Mouse (Mus musculus) embryonic facial prominence, embryonic 12.5 days (tissue): ENCODE measurements around the gene Cenpp. TPM values are rescaled to one million over a fixed set of nuclear protein-coding genes. Genes with fewer than 3 reads are reported as not detected.

Source experiments
- ATAC-seq: fragments of 200-750 bp; cut with Nextera tagmentation; 2 replicates; pipeline ENCODE4 v1.8.0; 2017; ENCODE audit not compliant: insufficient number of reproducible peaks, insufficient read depth, low FRiP score, low TSS enrichment
- H3K27ac ChIP-seq: fragments of 300-500 bp; sonication (generic); 2 replicates; pipeline ENCODE4 v1.5.1; 2016; ENCODE audit warnings: mild to moderate bottlenecking
- H3K27me3 ChIP-seq: fragments of 300-500 bp; sonication (generic); 2 replicates; pipeline ENCODE4 v1.6.1; 2016; ENCODE audit warnings: mild to moderate bottlenecking, moderate library complexity
- H3K36me3 ChIP-seq: fragments of 300-500 bp; sonication (generic); 2 replicates; pipeline ENCODE4 v1.6.1; 2016; ENCODE audit warnings: mild to moderate bottlenecking
- H3K4me1 ChIP-seq: fragments of 300-500 bp; sonication (generic); 2 replicates; pipeline ENCODE4 v1.6.1; 2016
- H3K4me2 ChIP-seq: fragments of 300-500 bp; sonication (generic); replicated peaks from 2 replicates; pipeline ENCODE4 v1.6.1; 2016; ENCODE audit warnings: mild to moderate bottlenecking, moderate library complexity
- H3K4me3 ChIP-seq: fragments of 300-500 bp; sonication (generic); 2 replicates; pipeline ENCODE4 v1.5.1; 2016; ENCODE audit warnings: mild to moderate bottlenecking
- H3K9ac ChIP-seq: fragments of 300-500 bp; sonication (generic); 2 replicates; pipeline ENCODE4 v1.6.1; 2016; ENCODE audit warnings: mild to moderate bottlenecking, moderate library complexity
- H3K9me3 ChIP-seq: fragments of 300-500 bp; sonication (generic); 2 replicates; pipeline ENCODE4 v1.6.1; 2016; ENCODE audit warnings: mild to moderate bottlenecking, moderate library complexity
- WGBS: fragments of 180-500 bp; shearing (Covaris S2); methylation state at CpG from one replicate; pipeline ENCODE4 v1.1.7; 2016; 5-methylcytosine and 5-hydroxymethylcytosine counted together
- polyA plus RNA-seq: library from polyadenylated mRNA; unstranded; fragments of >200 nt; fragmentation: Nextera tagmentation; extraction: Ambion mirVana; gene quantifications from 2 replicates; pipeline ENCODE4 v1.2.1, GENCODE M21; 2016

The Cenpp gene
- polyA plus RNA-seq, 1 experiment from 2014 or later: 29.2 TPM

DNA sequence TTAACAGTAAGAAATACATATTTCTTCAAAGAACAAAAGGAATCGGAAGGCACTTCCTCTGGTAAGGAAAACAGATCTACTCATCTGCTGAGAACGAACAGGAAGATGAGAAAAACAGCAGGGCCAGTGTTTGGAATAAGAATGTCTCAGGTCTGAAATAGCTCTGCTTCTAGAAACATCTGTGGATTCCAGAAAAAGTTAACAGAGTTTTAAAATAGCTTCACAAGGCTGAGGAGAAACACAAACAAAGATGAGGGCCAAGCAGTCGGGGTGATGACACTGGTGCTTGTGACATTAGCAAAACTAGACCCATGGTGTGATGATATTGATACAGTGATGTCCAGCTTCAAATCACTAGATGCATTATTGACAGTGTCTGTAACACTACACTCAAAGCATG is 145.4 kb downstream of the Cenpp start:
- Histone ChIP-seq H3K9ac (no peak overlapping the region), H3K27me3 (no peaks in the 10 kb centered on the region), H3K27ac (no peak overlapping the region), H3K4me1 (peaks cover 7% of the 10 kb centered on the region; the same call in 1 of the 2 replicates), H3K4me3 (no peak overlapping the region), H3K4me2 (no peak overlapping the region), H3K36me3 (no peaks in the 10 kb centered on the region), H3K9me3 (no peaks in the 10 kb centered on the region)
- ATAC-seq: no peak
- 68% methylated on average over 3 of the region's 3 CpGs for WGBS

DNA sequence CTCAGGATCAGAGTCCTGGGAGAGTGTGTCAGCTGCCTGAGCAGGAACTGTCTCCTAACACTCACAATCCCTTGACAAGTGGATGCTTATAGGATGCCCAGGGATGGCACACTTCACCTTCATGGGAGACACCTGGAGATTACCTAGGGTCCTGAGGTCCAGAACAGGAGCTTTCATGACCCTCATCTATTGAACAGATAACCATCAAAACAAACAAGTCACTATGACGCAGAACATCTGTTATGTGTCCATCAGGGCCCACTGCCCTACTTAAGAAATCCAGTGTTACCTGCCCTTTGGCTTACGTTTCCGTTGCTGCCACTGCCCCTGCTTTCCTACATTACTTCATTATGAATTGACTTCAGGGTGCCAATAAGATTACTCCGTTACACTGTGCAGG is 146.8 kb downstream of the Cenpp start:
- no peaks in the 10 kb centered on the region for H3K36me3 ChIP-seq
- ATAC-seq: no peak
- H3K27ac ChIP-seq: no peak overlapping the region
- H3K9ac ChIP-seq: no peak overlapping the region
- H3K4me1 ChIP-seq: peaks cover 7% of the 10 kb centered on the region; the same call in 1 of the 2 replicates
- H3K4me2 ChIP-seq: no peak overlapping the region
- no peak overlapping the region for H3K4me3 ChIP-seq
- no peaks in the 10 kb centered on the region for H3K9me3 ChIP-seq
- WGBS: 76% methylated on average over 4 of the region's 4 CpGs
- H3K27me3 ChIP-seq: no peaks in the 10 kb centered on the region

DNA sequence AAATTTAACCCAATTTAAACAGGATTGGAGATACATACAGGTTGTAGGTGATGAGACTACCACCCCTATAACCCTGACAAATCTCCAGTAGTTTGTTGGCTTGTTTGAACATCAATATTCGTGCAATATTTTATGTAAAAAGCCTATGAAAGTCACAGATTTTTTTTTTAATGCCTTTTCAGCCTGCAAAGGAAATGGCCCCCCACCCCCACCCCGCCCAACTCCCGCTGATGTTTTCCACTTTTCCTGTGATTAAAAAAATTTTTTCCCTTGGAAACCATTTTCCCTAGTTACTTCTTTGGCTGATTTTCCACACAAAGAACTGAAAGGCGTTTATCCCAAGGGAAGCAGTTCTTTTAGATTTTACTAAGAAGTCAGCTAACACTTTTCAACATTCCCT is 148.1 kb downstream of the Cenpp start, which contains the start of gene Ecm2:
Gene Ecm2, plus strand, starts transcription at position 301 of the 400 bp plus-strand sequence.
- Histone ChIP-seq H3K4me2 (no peak within 1 kb of the TSS), H3K4me1 (peaks cover 7% of the 10 kb centered on the region; the same call in 1 of the 2 replicates), H3K9me3 (no peaks in the 10 kb centered on the region), H3K27me3 (no peaks in the 10 kb centered on the region), H3K36me3 (no peaks in the 10 kb centered on the region), H3K27ac (no peak within 1 kb of the TSS), H3K4me3 (no peak within 1 kb of the TSS), H3K9ac (no peak within 1 kb of the TSS)
- ATAC-seq: no peak
- 64% methylated on average over 4 of the region's 4 CpGs for WGBS

DNA sequence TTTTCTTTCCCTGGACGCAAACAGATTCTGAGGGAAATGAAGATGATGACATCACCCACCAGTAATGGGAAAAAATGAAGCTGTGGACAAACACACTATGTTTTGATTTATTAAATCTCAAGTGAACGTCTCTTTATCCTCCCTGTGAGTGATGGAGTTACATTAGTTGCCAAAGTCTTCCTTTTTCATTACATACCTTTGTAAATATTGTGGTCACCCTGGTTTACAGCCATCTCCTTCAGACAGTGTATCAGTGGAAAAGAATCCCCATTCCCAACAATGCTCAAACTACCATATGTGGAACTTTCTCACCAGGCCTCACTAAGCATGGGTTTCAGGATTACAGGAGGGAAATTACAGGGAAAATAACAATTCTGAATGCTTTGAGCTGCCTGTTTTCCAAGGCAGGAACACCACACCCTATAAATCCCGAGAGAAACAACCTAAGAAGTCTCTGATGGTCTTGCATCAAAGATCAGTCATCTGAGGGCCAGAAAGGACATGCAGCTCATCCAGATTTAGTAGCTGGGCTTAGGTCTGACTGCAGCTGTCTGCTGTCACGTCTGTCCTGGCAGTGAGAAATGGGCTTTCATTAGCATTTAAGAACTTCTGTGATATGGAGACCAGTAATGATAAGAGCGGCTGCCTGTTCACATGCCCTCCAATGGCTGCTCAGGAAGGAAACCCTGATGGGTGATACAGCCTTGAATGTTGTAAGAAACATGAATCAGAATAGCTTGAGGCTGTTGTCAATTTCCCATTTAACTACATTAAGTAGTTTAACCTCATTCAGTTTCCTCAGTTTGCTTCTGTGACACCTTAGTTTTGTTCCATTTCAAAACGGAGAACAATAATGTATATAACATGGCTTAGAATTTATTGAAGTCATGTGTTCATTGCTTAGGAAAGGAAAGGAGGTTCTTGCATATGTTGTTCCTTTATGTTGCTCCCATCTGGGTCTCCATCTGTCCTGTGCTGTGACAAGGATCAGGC is 159.9 kb downstream of the Cenpp start, which contains the start of gene Tes3-ps:
Gene Tes3-ps, plus strand, starts transcription at position 943 of the 993 bp plus-strand sequence.
- WGBS: 73% methylated on average over 6 of the region's 6 CpGs
- Histone ChIP-seq H3K4me2 (no peak within 1 kb of the TSS), H3K9ac (no peak within 1 kb of the TSS), H3K27me3 (no peaks in the 10 kb centered on the region), H3K4me3 (no peak within 1 kb of the TSS), H3K36me3 (no peaks in the 10 kb centered on the region), H3K27ac (no peak within 1 kb of the TSS), H3K9me3 (no peaks in the 10 kb centered on the region), H3K4me1 (no peaks in the 10 kb centered on the region)
- no peak for ATAC-seq

DNA sequence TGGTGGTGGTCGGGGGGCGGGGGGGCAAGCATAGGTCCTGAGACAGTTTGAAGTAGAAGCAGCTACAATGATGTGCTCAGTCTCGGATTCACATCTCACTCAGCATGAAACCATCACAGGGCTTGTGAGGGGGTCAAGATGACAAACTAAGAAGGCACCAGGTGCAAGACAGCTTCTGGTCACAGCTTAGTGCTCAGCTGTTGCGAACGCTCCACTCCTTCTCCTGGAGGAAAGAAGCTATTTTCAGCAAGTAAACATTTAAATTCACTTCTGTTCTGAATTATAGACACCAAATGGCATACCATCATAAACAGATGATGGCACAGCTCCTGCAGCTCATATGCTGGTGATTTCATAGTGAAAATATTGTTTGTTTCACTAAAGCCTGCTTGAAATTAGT is 167.2 kb downstream of the Cenpp start:
- Histone ChIP-seq H3K9me3 (no peaks in the 10 kb centered on the region), H3K4me2 (no peak overlapping the region), H3K4me1 (peaks cover 10% of the 10 kb centered on the region; the same call in 1 of the 2 replicates), H3K27me3 (no peaks in the 10 kb centered on the region), H3K36me3 (no peaks in the 10 kb centered on the region), H3K27ac (peak overlapping the region; percentile 42; the same call in 1 of the 2 replicates), H3K9ac (no peak overlapping the region), H3K4me3 (no peak overlapping the region)
- no peak for ATAC-seq
- 66% methylated on average over 5 of the region's 5 CpGs for WGBS

DNA sequence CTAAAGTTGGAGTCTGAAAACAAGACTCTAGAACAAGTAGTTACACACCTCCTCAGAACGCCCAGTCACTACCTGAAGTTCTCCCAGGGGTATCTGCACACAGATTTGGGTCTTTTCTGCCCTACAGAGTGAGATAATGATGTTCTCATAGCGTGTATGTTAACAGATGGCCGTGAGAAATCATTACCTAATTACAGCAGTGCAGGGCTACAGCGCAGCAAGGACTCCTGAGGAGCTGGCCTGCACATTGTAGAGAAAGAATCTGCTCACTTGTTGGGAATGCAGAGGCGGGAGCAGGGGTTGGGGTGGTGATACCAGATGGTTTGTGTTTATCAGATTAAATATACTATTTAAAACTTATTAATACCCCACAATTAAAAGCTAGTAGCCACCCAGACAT is 172.0 kb downstream of the Cenpp start:
- no peak overlapping the region for H3K27ac ChIP-seq

DNA sequence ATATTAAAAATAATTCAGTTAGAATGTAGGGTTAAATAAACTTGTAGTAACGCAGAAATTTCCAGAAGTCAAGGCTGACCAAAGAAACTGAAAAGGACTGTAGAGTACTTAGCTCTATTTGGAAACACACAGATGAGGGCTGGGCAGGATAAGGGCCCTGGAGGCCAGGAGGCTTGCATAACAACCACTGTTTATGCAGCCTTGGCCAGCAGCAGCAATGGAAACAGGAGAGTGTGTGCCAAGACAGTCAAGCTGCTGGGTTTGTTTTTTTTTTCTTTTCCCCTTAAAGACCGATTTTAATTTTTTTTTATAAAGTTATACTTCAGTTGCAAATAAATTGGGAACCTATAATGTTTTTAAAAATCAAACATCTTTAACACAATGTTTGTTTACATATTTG is 172.5 kb downstream of the Cenpp start:
- peaks cover 6% of the 10 kb centered on the region; the same call in 1 of the 2 replicates for H3K4me1 ChIP-seq
- H3K4me3 ChIP-seq: no peak overlapping the region
- WGBS: 65% methylated on average over 2 of the region's 2 CpGs

More for the DNA sequence above, 172.0 kb downstream of the Cenpp start:
- ATAC-seq: no peak
- H3K4me2 ChIP-seq: no peak overlapping the region
- WGBS: 53% methylated on average over 5 of the region's 5 CpGs
- H3K27me3 ChIP-seq: no peaks in the 10 kb centered on the region
- H3K9me3 ChIP-seq: no peaks in the 10 kb centered on the region
- no peaks in the 10 kb centered on the region for H3K36me3 ChIP-seq
- H3K4me3 ChIP-seq: no peak overlapping the region
- H3K9ac ChIP-seq: no peak overlapping the region
- peaks cover 6% of the 10 kb centered on the region; the same call in 1 of the 2 replicates for H3K4me1 ChIP-seq

DNA sequence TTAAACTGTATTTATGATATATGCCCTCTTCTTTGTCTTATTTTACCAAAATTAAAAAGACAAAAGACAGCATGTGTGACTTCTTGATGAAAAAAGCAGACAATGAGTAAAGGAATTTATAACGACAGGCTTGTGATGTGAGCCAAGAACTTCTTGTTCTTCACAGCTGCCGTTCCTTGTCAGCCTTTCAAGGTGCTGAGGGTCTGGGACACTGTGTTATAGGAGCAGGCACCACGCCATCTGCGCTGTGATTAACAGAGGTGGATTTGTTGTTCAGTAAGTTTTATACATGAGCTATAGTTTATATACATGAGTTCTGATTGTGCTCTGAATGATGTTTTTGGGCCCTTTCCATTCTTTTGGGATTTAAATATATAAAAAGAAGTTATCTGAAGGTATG is 173.2 kb downstream of the Cenpp start:
- Histone ChIP-seq H3K4me2 (no peak overlapping the region), H3K27ac (no peak overlapping the region), H3K4me3 (no peak overlapping the region), H3K36me3 (no peaks in the 10 kb centered on the region), H3K9ac (no peak overlapping the region), H3K9me3 (no peaks in the 10 kb centered on the region), H3K4me1 (peaks cover 6% of the 10 kb centered on the region; the same call in 1 of the 2 replicates), H3K27me3 (no peaks in the 10 kb centered on the region)
- ATAC-seq: no peak
- 85% methylated on average over 4 of the region's 4 CpGs for WGBS

More for the DNA sequence above, 172.5 kb downstream of the Cenpp start:
- Histone ChIP-seq H3K4me2 (no peak overlapping the region), H3K36me3 (no peaks in the 10 kb centered on the region), H3K27ac (no peak overlapping the region), H3K27me3 (no peaks in the 10 kb centered on the region), H3K9me3 (no peaks in the 10 kb centered on the region), H3K9ac (no peak overlapping the region)
- no peak for ATAC-seq

DNA sequence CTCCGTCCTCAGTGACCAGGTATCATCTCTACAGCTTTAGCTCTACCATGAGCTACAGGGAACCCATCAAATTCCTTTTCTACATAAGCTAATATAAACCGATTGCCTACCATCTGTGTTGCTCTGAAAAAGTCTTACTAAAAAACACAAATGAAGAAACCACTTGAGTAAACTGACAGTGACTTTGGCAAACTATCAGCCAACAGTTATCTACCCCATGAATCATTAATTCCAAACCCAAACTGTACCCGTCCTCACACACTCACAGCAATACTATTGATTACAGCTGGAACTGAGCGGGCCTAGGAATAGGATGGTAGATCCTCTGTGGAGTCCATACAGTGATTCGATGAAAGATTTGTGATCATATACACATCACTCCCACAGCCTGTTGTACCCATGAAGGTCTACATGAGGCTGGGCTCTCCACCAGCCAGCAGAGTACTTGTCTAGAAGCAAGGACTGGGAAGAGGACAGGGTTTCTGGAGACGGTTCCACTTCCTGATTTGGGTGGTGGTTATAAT is 173.7 kb downstream of the Cenpp start:
- Histone ChIP-seq H3K9ac (no peak overlapping the region), H3K4me1 (peaks cover 6% of the 10 kb centered on the region; the same call in 1 of the 2 replicates), H3K27ac (no peak overlapping the region), H3K4me2 (no peak overlapping the region), H3K9me3 (no peaks in the 10 kb centered on the region), H3K36me3 (no peaks in the 10 kb centered on the region), H3K27me3 (no peaks in the 10 kb centered on the region), H3K4me3 (no peak overlapping the region)
- ATAC-seq: no peak
- 91% methylated on average over 6 of the region's 6 CpGs for WGBS

DNA sequence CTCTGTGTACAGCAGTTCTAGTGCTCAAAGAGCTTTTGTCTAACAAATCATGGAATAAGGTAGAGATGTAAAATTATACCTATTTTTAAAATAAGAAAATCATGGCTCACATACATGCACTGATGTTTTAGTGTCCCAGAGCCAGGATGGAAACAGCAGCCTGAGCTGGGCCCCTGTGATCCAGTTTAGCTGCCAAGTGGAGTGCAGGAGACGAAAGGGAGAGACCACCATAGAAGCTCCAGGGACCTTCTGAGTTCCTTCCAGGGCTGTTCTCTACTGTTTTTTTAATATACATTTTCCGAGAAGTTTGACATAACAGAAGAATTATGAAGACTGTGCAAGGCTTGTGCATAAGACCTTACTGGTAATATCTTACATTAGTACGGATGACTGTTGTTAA is 174.7 kb downstream of the Cenpp start:
- no peak for ATAC-seq
- Histone ChIP-seq H3K36me3 (no peaks in the 10 kb centered on the region), H3K4me2 (no peak overlapping the region), H3K4me3 (no peak overlapping the region), H3K9ac (no peak overlapping the region), H3K4me1 (peaks cover 6% of the 10 kb centered on the region; the same call in 1 of the 2 replicates), H3K9me3 (no peaks in the 10 kb centered on the region), H3K27me3 (no peaks in the 10 kb centered on the region), H3K27ac (no peak overlapping the region)
- 68% methylated on average over 3 of the region's 3 CpGs for WGBS

DNA sequence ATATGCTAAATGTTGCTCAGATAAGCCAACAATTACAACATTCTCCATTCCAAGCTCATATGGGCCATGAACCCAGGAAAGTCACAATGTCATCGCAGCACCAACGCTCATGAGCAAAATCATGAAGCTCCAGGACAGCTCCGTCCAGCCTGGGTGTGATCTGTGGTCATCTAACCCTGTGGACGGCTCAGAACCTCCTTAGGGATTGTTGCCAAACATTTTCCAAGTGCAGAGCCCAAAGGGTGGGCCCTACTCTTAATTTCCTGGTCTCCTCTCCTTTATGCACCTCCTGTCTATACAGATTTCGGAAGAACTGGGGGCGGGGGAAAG is 179.9 kb downstream of the Cenpp start:
- Histone ChIP-seq H3K36me3 (no peaks in the 10 kb centered on the region), H3K4me3 (no peak overlapping the region), H3K27ac (no peak overlapping the region), H3K9me3 (no peaks in the 10 kb centered on the region), H3K4me1 (peaks cover 6% of the 10 kb centered on the region), H3K9ac (no peak overlapping the region), H3K4me2 (no peak overlapping the region), H3K27me3 (no peaks in the 10 kb centered on the region)
- WGBS: 91% methylated on average over 6 of the region's 6 CpGs
- no peak for ATAC-seq
